Mouse (Mus musculus): ENCODE data around the gene Drc7. TPM values are rescaled to one million over a fixed set of nuclear protein-coding genes. Genes with fewer than 3 reads are reported as not detected.

The Drc7 gene
- polyA plus RNA-seq, 1 experiment = not detected

DNA sequence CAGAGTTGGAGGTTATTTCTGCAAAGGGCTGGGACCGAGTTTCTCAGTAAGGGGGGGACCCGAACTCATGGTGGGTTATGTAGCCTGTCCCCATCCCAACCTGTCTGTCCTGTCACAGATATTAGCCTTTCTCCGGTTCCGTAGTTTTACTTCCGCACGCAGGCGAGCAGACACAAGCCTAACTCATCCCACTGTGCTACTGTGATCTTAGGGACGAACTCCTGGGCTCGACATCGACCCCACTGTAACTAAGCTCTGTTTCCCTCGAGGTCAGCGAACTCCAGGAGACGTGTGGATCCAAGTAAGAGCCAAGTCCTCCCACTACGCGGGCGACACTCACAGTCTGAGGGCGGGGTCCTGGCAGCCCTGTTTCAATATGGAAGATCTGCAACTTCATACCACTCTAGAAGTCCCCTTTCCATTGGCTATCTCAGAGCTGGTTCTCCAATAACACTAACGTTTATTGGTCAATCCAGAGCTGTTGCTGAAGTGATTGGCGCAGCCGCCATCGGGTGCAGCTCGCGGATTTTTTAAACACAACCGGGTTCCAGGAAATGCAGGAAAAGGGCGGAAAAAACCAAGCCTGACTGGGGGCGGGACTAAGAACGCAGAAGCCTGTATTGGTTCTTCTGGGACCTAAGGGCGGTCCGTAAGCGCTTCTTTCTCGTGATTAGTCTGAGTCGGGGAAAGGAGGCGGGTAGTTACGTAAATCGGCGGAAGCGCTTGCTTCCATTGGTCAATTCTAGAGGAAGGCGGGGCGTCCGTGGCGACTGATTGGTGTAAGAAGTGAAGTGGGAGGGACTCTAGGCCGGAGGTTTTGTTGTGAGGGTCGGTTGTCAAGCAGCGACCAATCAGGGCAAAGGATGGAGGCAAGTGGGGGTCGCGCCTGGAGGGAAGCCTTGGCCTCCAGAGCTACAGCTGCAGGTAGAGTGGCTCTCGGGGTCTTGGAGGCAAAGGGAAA is 25.8 kb downstream of the Drc7 start, which contains the start of gene Katnb1:
Gene Katnb1, plus strand, starts transcription at position 806 of the 961 bp plus-strand sequence.
- peak within 1 kb of the TSS; percentile 60 for H3K27ac ChIP-seq (ENCODE audit: insufficient read depth, low read depth, low read length)
- TF ChIP-seq POLR2A (IDR thresholded peaks at IDR 0.05; ENCODE audit: borderline replicate concordance, low read depth, low read length) = no peak
- TF ChIP-seq CTCF (IDR thresholded peaks at IDR 0.05; ENCODE audit: low read depth, low read length) = no peak
- peak within 1 kb of the TSS; percentile 88 for H3K4me3 ChIP-seq (ENCODE audit: insufficient read depth, low read length)
- peaks cover 2% of the 10 kb centered on the region; the same call in 1 of the 2 replicates for H3K4me1 ChIP-seq (ENCODE audit: control insufficient read depth, insufficient read depth, low read length)

- Histone ChIP-seq H3K27ac (ENCODE audit: insufficient read depth, low read depth, low read length) (no peak overlapping the region), H3K4me1 (ENCODE audit: control insufficient read depth, insufficient read depth, low read length) (peaks cover 2% of the 10 kb centered on the region; the same call in 1 of the 2 replicates), H3K4me3 (ENCODE audit: insufficient read depth, low read length) (peak overlapping the region; percentile 85)
- TF ChIP-seq CTCF (IDR thresholded peaks at IDR 0.05; ENCODE audit: low read depth, low read length) (no peak), POLR2A (IDR thresholded peaks at IDR 0.05; ENCODE audit: borderline replicate concordance, low read depth, low read length) (no peak)
These were observed 26.7 kb downstream of the Drc7 start for GRCm38 (mm10) chr8:95081650-95082049.

GRCm38 (mm10) chr8:95084261-95084660 is 29.4 kb downstream of the Drc7 start:
- TF ChIP-seq POLR2A (IDR thresholded peaks at IDR 0.05; ENCODE audit: borderline replicate concordance, low read depth, low read length) (no peak), CTCF (IDR thresholded peaks at IDR 0.05; ENCODE audit: low read depth, low read length) (no peak)
- H3K4me3 ChIP-seq (ENCODE audit: insufficient read depth, low read length) = no peak overlapping the region
- H3K4me1 ChIP-seq (ENCODE audit: control insufficient read depth, insufficient read depth, low read length) = peaks cover 2% of the 10 kb centered on the region; the same call in 1 of the 2 replicates
- H3K27ac ChIP-seq (ENCODE audit: insufficient read depth, low read depth, low read length) = no peak overlapping the region

GRCm38 (mm10) chr8:95084744-95085431 is 30.0 kb downstream of the Drc7 start:
- Histone ChIP-seq H3K4me1 (ENCODE audit: control insufficient read depth, insufficient read depth, low read length) (peaks cover 2% of the 10 kb centered on the region; the same call in 1 of the 2 replicates), H3K4me3 (ENCODE audit: insufficient read depth, low read length) (no peak overlapping the region), H3K27ac (ENCODE audit: insufficient read depth, low read depth, low read length) (no peak overlapping the region)
- TF ChIP-seq POLR2A (IDR thresholded peaks at IDR 0.05; ENCODE audit: borderline replicate concordance, low read depth, low read length) = no peak
- TF ChIP-seq CTCF (IDR thresholded peaks at IDR 0.05; ENCODE audit: low read depth, low read length) = no peak

DNA sequence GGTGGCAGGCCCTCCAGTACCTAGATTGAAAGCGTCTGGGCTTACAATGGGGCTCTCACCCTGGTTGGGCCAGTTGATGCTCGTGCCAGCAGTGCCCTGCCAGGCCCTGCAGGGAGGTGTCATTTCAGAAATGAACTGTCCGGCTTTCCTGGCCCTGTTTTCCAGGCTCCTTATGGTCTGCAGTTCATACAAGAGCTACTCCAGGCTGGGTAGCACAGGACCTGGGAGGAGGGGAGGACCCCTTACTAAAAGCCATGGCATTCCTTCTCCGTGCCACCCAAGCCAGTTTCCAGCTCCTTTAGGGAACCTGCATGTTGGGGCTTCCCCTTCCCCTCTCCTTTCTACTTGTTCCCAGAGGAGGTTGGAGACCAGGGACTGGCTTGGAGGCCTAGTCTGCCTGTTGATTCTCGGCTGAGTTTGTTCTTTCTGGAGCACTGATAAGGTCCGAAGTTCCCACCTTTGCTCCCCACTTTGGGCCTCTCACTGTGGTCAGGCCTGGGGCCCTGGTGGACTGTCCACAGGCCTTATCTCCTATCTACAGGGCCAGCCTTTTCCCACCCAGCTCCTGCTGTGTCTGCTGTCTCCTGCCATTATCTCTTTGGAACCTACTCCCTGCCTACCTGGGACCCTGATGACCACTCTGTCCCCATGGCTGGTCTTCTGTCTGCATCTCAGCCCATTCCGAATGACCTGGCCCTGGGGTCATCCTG is 30.7 kb downstream of the Drc7 start:
- H3K4me1 ChIP-seq (ENCODE audit: control insufficient read depth, insufficient read depth, low read length) = peaks cover 2% of the 10 kb centered on the region; the same call in 1 of the 2 replicates
- H3K4me3 ChIP-seq (ENCODE audit: insufficient read depth, low read length) = no peak overlapping the region
- H3K27ac ChIP-seq (ENCODE audit: insufficient read depth, low read depth, low read length) = no peak overlapping the region
- no peak for TF ChIP-seq POLR2A (IDR thresholded peaks at IDR 0.05; ENCODE audit: borderline replicate concordance, low read depth, low read length)
- TF ChIP-seq CTCF (IDR thresholded peaks at IDR 0.05; ENCODE audit: low read depth, low read length) = no peak

DNA sequence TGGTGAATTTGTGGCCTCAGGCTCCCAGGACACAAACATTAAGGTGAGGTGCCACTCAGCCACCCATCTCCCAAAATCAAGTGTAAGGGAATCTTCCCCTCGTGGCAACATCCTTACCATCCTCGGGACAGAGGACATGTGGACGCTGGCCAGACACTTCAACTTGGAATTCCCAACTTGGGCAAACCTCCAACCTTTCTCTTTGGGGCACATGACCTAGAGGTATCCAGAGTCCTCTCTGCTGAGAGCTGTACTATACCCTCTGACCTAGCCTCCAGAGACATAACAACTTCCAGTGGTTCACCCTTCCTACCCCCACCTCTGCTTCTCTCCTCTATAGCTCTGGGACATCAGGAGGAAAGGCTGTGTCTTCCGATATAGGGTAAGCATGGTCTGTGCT is 38.7 kb downstream of the Drc7 start:
- H3K4me3 ChIP-seq (ENCODE audit: insufficient read depth, low read length) = no peak overlapping the region
- no peaks in the 10 kb centered on the region for H3K4me1 ChIP-seq (ENCODE audit: control insufficient read depth, insufficient read depth, low read length)
- TF ChIP-seq CTCF (IDR thresholded peaks at IDR 0.05; ENCODE audit: low read depth, low read length) = no peak
- TF ChIP-seq POLR2A (IDR thresholded peaks at IDR 0.05; ENCODE audit: borderline replicate concordance, low read depth, low read length) = no peak
- no peak overlapping the region for H3K27ac ChIP-seq (ENCODE audit: insufficient read depth, low read depth, low read length)

DNA sequence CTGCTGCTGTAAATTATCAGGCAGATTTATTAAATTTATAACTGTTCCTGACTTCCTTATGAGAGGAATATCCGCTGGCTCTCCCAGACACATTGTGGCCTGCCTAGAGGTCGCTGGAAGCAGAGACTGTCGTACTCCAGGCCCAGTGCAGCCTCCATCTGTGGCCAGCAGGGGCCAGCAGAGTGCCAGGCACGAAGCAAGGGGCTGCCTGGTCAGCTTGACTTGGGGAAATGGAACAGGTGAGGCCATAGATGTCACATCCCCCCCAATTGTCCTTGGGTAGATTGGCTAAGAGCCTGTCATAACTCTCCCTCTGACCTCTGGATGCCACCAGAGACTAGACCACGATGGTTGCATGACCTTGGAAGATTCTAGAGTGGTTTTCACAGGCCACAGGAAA is 44.1 kb downstream of the Drc7 start:
- TF ChIP-seq CTCF (IDR thresholded peaks at IDR 0.05; ENCODE audit: low read depth, low read length) (peak; percentile 85), POLR2A (IDR thresholded peaks at IDR 0.05; ENCODE audit: borderline replicate concordance, low read depth, low read length) (no peak)

DNA sequence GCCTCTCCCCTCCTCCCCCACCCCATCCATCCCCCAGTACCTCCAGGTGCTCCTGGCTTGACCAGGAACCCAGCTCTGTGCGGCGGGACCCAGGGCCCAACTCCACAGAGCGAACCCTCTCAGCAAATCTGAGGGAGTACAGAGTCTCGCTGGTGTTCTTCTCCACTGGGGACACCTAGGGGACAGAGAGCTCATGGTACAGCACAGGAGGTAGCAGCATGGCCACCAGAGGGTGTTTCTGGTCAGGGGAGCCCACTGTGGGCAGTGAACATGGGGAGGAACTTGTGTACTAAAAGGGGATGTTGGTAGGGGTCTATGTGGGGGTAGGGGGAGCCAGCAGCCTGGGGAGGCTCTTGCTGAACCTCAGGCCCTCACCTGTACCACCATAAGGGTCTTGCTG is 47.1 kb downstream of the Drc7 start:
- Histone ChIP-seq H3K4me1 (ENCODE audit: control insufficient read depth, insufficient read depth, low read length) (no peaks in the 10 kb centered on the region), H3K4me3 (ENCODE audit: insufficient read depth, low read length) (no peak overlapping the region), H3K27ac (ENCODE audit: insufficient read depth, low read depth, low read length) (no peak overlapping the region)
- no peak for TF ChIP-seq CTCF (IDR thresholded peaks at IDR 0.05; ENCODE audit: low read depth, low read length)
- no peak for TF ChIP-seq POLR2A (IDR thresholded peaks at IDR 0.05; ENCODE audit: borderline replicate concordance, low read depth, low read length)

More for the DNA sequence above, 44.1 kb downstream of the Drc7 start:
- no peaks in the 10 kb centered on the region for H3K4me1 ChIP-seq (ENCODE audit: control insufficient read depth, insufficient read depth, low read length)
- H3K27ac ChIP-seq (ENCODE audit: insufficient read depth, low read depth, low read length) = no peak overlapping the region
- no peak overlapping the region for H3K4me3 ChIP-seq (ENCODE audit: insufficient read depth, low read length)

DNA sequence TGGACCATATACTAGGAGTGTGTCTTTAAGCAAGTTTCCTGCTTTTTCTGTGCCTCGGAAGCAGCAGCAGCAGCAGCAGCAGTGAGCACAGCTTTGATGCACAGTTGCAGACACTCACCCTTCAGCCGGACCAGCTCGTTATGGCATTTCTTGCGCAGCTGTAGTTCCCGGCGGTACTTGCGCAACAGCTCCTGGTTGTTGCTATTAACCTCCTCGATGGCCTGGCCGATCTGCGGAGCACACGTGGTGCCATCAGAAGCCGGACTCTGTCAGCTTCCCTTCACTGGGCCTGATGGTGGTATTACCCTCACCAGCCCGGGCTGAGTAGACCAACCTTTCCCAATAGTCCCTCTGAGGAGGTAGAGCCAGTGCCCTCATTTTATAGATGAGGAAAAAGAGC is 52.4 kb downstream of the Drc7 start:
- Histone ChIP-seq H3K4me3 (ENCODE audit: insufficient read depth, low read length) (no peak overlapping the region), H3K27ac (ENCODE audit: insufficient read depth, low read depth, low read length) (no peak overlapping the region), H3K4me1 (ENCODE audit: control insufficient read depth, insufficient read depth, low read length) (no peaks in the 10 kb centered on the region)
- TF ChIP-seq CTCF (IDR thresholded peaks at IDR 0.05; ENCODE audit: low read depth, low read length) = no peak
- no peak for TF ChIP-seq POLR2A (IDR thresholded peaks at IDR 0.05; ENCODE audit: borderline replicate concordance, low read depth, low read length)
